Mouse (Mus musculus): Measurements from ENCODE around the gene Smarcal1. TPM values are rescaled to one million over a fixed set of nuclear protein-coding genes. Genes with fewer than 3 reads are reported as not detected.

Gene Smarcal1
- polyA plus RNA-seq, 1 experiment = 24.3 TPM

GRCm38 (mm10) chr1:72588763-72589162, 5.7 kb downstream of the Smarcal1 start:
- no peaks in the 10 kb centered on the region for H3K27me3 ChIP-seq (replicated peaks; ENCODE audit: control insufficient read depth, insufficient read depth, low read length)
- no peaks in the 10 kb centered on the region for H3K36me3 ChIP-seq (ENCODE audit: control insufficient read depth, insufficient read depth, low read length)
- no peak for DNase-seq
- no peak overlapping the region for H3K4me3 ChIP-seq (ENCODE audit: insufficient read depth, low read depth, low read length)
- no peak overlapping the region for H3K27ac ChIP-seq (ENCODE audit: insufficient read depth, low read depth, low read length)
- TF ChIP-seq CTCF (conservative IDR thresholded peaks at IDR 0.05; ENCODE audit: insufficient read depth, insufficient read length, low read depth, low read length) = no peak
- TF ChIP-seq POLR2A (IDR thresholded peaks at IDR 0.05; ENCODE audit: low read depth, low read length) = no peak
- WGBS = 88% methylated on average over 2 of the region's 2 CpGs
- H3K4me1 ChIP-seq (ENCODE audit: control insufficient read depth, insufficient read depth, low read length) = peaks cover 7% of the 10 kb centered on the region; the same call in 1 of the 2 replicates

- H3K4me1 ChIP-seq (ENCODE audit: control insufficient read depth, insufficient read depth, low read length) = no peaks in the 10 kb centered on the region
- no peak overlapping the region for H3K27ac ChIP-seq (ENCODE audit: insufficient read depth, low read depth, low read length)
- H3K27me3 ChIP-seq (replicated peaks; ENCODE audit: control insufficient read depth, insufficient read depth, low read length) = no peaks in the 10 kb centered on the region
- TF ChIP-seq POLR2A (IDR thresholded peaks at IDR 0.05; ENCODE audit: low read depth, low read length) = no peak
- no peak for TF ChIP-seq CTCF (conservative IDR thresholded peaks at IDR 0.05; ENCODE audit: insufficient read depth, insufficient read length, low read depth, low read length)
- no peaks in the 10 kb centered on the region for H3K36me3 ChIP-seq (ENCODE audit: control insufficient read depth, insufficient read depth, low read length)
- no peak overlapping the region for H3K4me3 ChIP-seq (ENCODE audit: insufficient read depth, low read depth, low read length)
- DNase-seq = no peak
- 86% methylated on average over 4 of the region's 4 CpGs for WGBS
Observed at GRCm38 (mm10) chr1:72590636-72591035, 7.6 kb downstream of the Smarcal1 start.

- 71% methylated on average over 3 of the region's 3 CpGs for WGBS
- TF ChIP-seq POLR2A (IDR thresholded peaks at IDR 0.05; ENCODE audit: low read depth, low read length) = no peak
- TF ChIP-seq CTCF (conservative IDR thresholded peaks at IDR 0.05; ENCODE audit: insufficient read depth, insufficient read length, low read depth, low read length) = no peak
- H3K36me3 ChIP-seq (ENCODE audit: control insufficient read depth, insufficient read depth, low read length) = no peaks in the 10 kb centered on the region
- no peaks in the 10 kb centered on the region for H3K27me3 ChIP-seq (replicated peaks; ENCODE audit: control insufficient read depth, insufficient read depth, low read length)
- peak overlapping the region; percentile 78 for H3K27ac ChIP-seq (ENCODE audit: insufficient read depth, low read depth, low read length)
- H3K4me3 ChIP-seq (ENCODE audit: insufficient read depth, low read depth, low read length) = no peak overlapping the region
- no peaks in the 10 kb centered on the region for H3K4me1 ChIP-seq (ENCODE audit: control insufficient read depth, insufficient read depth, low read length)
- DNase-seq = no peak
Observed at GRCm38 (mm10) chr1:72592350-72592749, 9.3 kb downstream of the Smarcal1 start.

DNA sequence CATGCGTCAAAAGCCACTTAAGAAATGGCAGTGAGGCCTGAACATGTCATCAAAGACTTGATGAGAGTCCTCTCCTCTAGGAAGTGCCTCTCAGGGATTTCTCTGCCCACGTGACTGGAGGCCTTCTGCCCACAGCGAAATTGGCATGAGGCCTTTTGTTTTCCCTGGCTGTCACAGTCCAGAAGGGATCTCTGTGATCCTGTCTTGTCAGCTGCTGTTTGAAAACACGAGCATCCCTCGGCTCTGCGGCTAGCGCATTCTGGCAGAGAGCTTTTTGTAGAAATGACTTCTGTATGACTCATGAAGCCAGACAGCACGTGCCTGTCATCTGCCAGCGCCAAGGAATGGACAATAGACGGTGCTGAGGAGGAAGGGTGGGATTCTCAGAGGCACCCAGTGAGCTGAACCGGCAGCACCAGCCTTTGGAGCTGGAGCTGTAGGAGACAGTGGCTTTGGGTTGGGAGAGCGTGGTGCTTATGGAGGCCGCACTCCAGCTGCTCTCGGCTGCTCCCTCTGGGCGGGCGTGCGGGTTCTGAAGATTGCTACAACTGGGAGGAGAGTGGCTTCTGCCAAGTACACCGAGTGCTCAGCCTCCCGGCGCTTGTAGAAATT, 10.4 kb downstream of the Smarcal1 start:
- DNase-seq = peak; percentile 79
- H3K4me3 ChIP-seq (ENCODE audit: insufficient read depth, low read depth, low read length) = no peak overlapping the region
- no peaks in the 10 kb centered on the region for H3K27me3 ChIP-seq (replicated peaks; ENCODE audit: control insufficient read depth, insufficient read depth, low read length)
- 67% methylated on average over 20 of the region's 20 CpGs for WGBS
- no peaks in the 10 kb centered on the region for H3K36me3 ChIP-seq (ENCODE audit: control insufficient read depth, insufficient read depth, low read length)
- peaks cover under 1% of the 10 kb centered on the region; the same call in 1 of the 2 replicates for H3K4me1 ChIP-seq (ENCODE audit: control insufficient read depth, insufficient read depth, low read length)
- TF ChIP-seq POLR2A (IDR thresholded peaks at IDR 0.05; ENCODE audit: low read depth, low read length) (no peak), CTCF (conservative IDR thresholded peaks at IDR 0.05; ENCODE audit: insufficient read depth, insufficient read length, low read depth, low read length) (no peak)
- peak overlapping the region; percentile 85 for H3K27ac ChIP-seq (ENCODE audit: insufficient read depth, low read depth, low read length)

- 93% methylated on average over 12 of the region's 12 CpGs for WGBS
- TF ChIP-seq CTCF (conservative IDR thresholded peaks at IDR 0.05; ENCODE audit: insufficient read depth, insufficient read length, low read depth, low read length) = no peak
- no peak for TF ChIP-seq POLR2A (IDR thresholded peaks at IDR 0.05; ENCODE audit: low read depth, low read length)
- DNase-seq = no peak
- H3K4me3 ChIP-seq (ENCODE audit: insufficient read depth, low read depth, low read length) = no peak overlapping the region
- H3K4me1 ChIP-seq (ENCODE audit: control insufficient read depth, insufficient read depth, low read length) = peaks cover 16% of the 10 kb centered on the region
- H3K27me3 ChIP-seq (replicated peaks; ENCODE audit: control insufficient read depth, insufficient read depth, low read length) = no peaks in the 10 kb centered on the region
- no peak overlapping the region for H3K27ac ChIP-seq (ENCODE audit: insufficient read depth, low read depth, low read length)
- no peaks in the 10 kb centered on the region for H3K36me3 ChIP-seq (ENCODE audit: control insufficient read depth, insufficient read depth, low read length)
Observed at GRCm38 (mm10) chr1:72595686-72596085, 12.6 kb downstream of the Smarcal1 start.

DNA sequence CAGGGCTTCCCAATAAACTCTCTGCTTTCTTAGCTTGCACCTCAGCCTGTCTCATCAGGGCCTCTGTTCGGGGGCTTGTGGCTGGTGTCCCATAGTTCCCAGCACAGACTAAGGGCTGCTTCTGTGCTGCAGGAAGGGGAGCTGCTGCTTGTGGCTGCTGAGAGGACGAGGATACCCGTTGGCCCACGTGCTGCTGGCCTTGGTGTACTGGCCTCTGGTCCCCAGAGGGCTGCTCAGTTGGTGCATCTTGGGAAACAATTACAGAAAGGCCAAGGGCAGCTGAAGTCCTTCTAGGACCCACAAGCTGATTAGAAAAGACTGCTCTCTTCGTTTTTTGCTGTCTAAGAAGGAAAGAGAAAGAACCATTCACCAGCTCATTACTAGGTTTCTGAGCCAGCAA, 13.2 kb downstream of the Smarcal1 start:
- WGBS = 81% methylated on average over 5 of the region's 5 CpGs

DNA sequence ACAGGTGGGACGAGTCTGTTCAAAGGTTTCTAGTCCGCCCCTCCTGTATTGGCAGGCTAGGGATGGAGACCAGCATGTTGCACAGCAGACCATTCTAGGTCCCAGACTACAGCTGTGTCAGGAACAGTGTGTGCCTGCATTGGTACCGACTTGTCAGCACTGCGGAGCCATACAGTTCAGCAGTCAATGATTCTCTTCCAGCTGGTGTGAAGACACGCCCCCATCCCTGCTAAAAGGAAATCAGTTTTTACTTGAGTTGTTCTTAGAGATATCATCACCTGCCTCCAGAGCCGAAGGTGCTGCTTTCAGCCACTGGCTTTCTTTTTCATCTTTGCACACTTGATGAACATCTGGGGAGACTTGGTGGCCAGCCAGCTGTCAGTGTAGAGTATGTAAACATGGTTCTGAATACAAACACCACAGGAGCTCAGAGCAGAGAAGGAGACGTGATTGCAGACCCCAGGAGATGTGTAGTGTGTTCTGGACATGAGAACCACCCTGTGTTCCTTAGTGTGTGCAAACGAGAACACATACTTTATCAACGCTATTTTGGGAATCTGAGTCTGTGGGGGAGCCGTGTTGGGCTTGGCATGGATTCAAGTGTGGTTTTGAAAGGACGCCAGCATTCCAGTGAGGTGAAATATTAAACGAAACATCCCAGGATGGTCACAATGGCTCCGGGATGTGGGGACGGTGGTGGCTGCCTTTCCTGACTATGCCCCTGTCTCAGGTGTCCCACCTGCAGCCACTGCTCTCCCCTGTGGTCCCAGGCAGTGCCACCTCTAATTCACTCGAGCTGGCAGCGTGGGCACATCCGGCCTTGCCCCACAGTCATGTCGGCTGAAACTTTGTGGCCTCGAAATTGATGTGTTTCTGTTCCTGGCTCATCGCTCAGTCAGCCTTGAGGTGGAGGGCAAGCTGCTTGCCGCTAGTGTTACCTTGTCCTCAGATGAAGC, 16.4 kb downstream of the Smarcal1 start:
- H3K27ac ChIP-seq (ENCODE audit: insufficient read depth, low read depth, low read length) = peak overlapping the region; percentile 10; the same call in 1 of the 2 replicates
- no peaks in the 10 kb centered on the region for H3K36me3 ChIP-seq (ENCODE audit: control insufficient read depth, insufficient read depth, low read length)
- WGBS = 22% methylated on average over 21 of the region's 21 CpGs

More for the DNA sequence above, 13.2 kb downstream of the Smarcal1 start:
- no peak overlapping the region for H3K4me3 ChIP-seq (ENCODE audit: insufficient read depth, low read depth, low read length)
- TF ChIP-seq CTCF (conservative IDR thresholded peaks at IDR 0.05; ENCODE audit: insufficient read depth, insufficient read length, low read depth, low read length) (no peak), POLR2A (IDR thresholded peaks at IDR 0.05; ENCODE audit: low read depth, low read length) (no peak)
- H3K27me3 ChIP-seq (replicated peaks; ENCODE audit: control insufficient read depth, insufficient read depth, low read length) = no peaks in the 10 kb centered on the region
- no peak for DNase-seq
- H3K4me1 ChIP-seq (ENCODE audit: control insufficient read depth, insufficient read depth, low read length) = peaks cover 16% of the 10 kb centered on the region
- no peak overlapping the region for H3K27ac ChIP-seq (ENCODE audit: insufficient read depth, low read depth, low read length)
- H3K36me3 ChIP-seq (ENCODE audit: control insufficient read depth, insufficient read depth, low read length) = no peaks in the 10 kb centered on the region

More for the DNA sequence above, 16.4 kb downstream of the Smarcal1 start:
- Histone ChIP-seq H3K4me1 (ENCODE audit: control insufficient read depth, insufficient read depth, low read length) (peaks cover 16% of the 10 kb centered on the region), H3K4me3 (ENCODE audit: insufficient read depth, low read depth, low read length) (no peak overlapping the region), H3K27me3 (replicated peaks; ENCODE audit: control insufficient read depth, insufficient read depth, low read length) (no peaks in the 10 kb centered on the region)
- peak; percentile 85 for DNase-seq
- TF ChIP-seq CTCF (conservative IDR thresholded peaks at IDR 0.05; ENCODE audit: insufficient read depth, insufficient read length, low read depth, low read length) (no peak), POLR2A (IDR thresholded peaks at IDR 0.05; ENCODE audit: low read depth, low read length) (no peak)

Data from kidney, adult 2 months (tissue).